Mouse (Mus musculus) lung, postnatal 14 days (tissue): Measurements from ENCODE around the gene Dlst.

Experiments used
- DNase-seq: peaks from one replicate; pipeline ENCODE4 v3.0.0; 2021

The Dlst gene

GRCm38 (mm10) chr12:85151002-85151774 lies 40.6 kb downstream of the Dlst start, which contains the start of gene Rps6kl1:
Rps6kl1 (minus strand) TSS chr12:85151264.
- DNase-seq = peak; percentile 40

GRCm38 (mm10) chr12:85153011-85153410 lies 42.4 kb downstream of the Dlst start:
- DNase-seq = no peak

GRCm38 (mm10) chr12:85156324-85156723 lies 45.7 kb downstream of the Dlst start:
- no peak for DNase-seq

- no peak for DNase-seq
These were observed 47.3 kb downstream of the Dlst start for GRCm38 (mm10) chr12:85157797-85158460.

GRCm38 (mm10) chr12:85158801-85159200 lies 48.2 kb downstream of the Dlst start:
- DNase-seq = no peak

GRCm38 (mm10) chr12:85159592-85159991 lies 49.0 kb downstream of the Dlst start:
- DNase-seq = no peak

GRCm38 (mm10) chr12:85164996-85165395 lies 54.4 kb downstream of the Dlst start:
- no peak for DNase-seq

GRCm38 (mm10) chr12:85166631-85167030 lies 56.0 kb downstream of the Dlst start:
- no peak for DNase-seq

- peak; percentile 93 for DNase-seq
These were observed 58.7 kb downstream of the Dlst start for GRCm38 (mm10) chr12:85169117-85169858.

GRCm38 (mm10) chr12:85169877-85170276 lies 59.2 kb downstream of the Dlst start:
- DNase-seq = no peak

- no peak for DNase-seq
These were observed 59.8 kb downstream of the Dlst start for GRCm38 (mm10) chr12:85170284-85170947.

GRCm38 (mm10) chr12:85170948-85171307 lies 60.3 kb downstream of the Dlst start:
- no peak for DNase-seq

GRCm38 (mm10) chr12:85174016-85174415 lies 63.4 kb downstream of the Dlst start:
- no peak for DNase-seq

- DNase-seq = peak; percentile 19
These were observed 64.5 kb downstream of the Dlst start for GRCm38 (mm10) chr12:85175087-85175675.

- DNase-seq = no peak
These were observed 65.6 kb downstream of the Dlst start for GRCm38 (mm10) chr12:85175926-85176845.

GRCm38 (mm10) chr12:85176846-85177523 lies 66.4 kb downstream of the Dlst start:
- peak; percentile 55 for DNase-seq

GRCm38 (mm10) chr12:85177740-85178239 lies 67.2 kb downstream of the Dlst start, which contains the start of gene Pgf:
Pgf (minus strand) TSS chr12:85177790.
- DNase-seq = no peak

GRCm38 (mm10) chr12:85178294-85178693 lies 67.7 kb downstream of the Dlst start:
- DNase-seq = no peak

- no peak for DNase-seq
These were observed 71.1 kb downstream of the Dlst start for GRCm38 (mm10) chr12:85181475-85182344.

- no peak for DNase-seq
These were observed 71.7 kb downstream of the Dlst start for GRCm38 (mm10) chr12:85182345-85182643.
